Mouse (Mus musculus) ES-E14 (cell line): ENCODE data around the gene Rrm2.

ENCODE experiments used
- CHD2 ChIP-seq: IDR thresholded peaks from 2 replicates; pipeline ENCODE4 v1.6.1; 2014; ENCODE audit warnings: mild to moderate bottlenecking, low read depth, low read length, inconsistent platforms
- ZC3H11A ChIP-seq: IDR thresholded peaks from 2 replicates; pipeline ENCODE4 v1.6.1; 2012; ENCODE audit warnings: low read depth, mild to moderate bottlenecking, inconsistent platforms, low read length, borderline replicate concordance
- ZNF384 ChIP-seq: IDR thresholded peaks from 2 replicates; pipeline ENCODE4 v1.6.1; 2012; ENCODE audit warnings: low read depth, low read length, inconsistent platforms

DNA sequence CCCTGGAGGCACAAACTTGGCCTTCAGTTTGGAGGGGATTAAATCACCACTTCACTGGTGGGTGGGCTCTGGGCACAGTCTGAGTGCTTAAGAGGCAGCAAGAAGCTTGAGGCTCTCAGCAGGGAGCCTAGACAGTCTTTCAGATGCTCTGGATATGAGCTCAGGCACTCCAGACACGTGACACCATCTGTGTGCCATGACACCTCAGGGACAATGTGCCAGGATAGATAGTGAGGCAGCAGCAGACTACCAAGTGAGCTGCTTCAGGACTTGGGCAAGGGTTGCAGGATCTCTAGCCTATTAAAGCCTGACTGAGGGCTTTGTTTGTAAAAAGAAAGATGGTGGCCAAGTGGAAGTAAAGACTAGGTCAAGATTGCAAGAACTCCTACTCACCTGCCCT lies 36.3 kb downstream of the Rrm2 start:
- TF ChIP-seq ZNF384 (no peak), CHD2 (no peak), ZC3H11A (no peak)
